Mouse (Mus musculus): ENCODE data around the gene Msi2.

The Msi2 gene

DNA sequence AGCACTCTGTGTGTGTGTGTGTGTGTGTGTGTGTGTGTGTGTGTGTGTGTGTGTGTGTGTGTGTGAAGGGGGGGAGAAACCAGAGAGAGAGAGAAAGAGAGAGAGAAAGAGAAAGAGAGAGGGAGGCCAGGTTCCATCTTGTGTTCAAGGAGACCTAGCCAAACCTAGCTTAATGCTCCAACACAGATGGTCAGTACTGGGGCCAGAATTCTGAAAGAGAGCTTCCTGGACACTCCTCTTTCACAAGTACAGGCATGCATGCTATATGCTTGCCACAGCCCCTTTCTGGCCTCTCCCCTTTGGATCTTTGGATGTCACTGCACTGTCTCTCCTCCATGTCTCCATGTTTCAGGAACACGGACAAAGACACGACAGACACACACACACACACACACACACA is 41.7 kb downstream of the Msi2 start:
- in situ Hi-C loops (cut with MboI, MseI): no loop called here

DNA sequence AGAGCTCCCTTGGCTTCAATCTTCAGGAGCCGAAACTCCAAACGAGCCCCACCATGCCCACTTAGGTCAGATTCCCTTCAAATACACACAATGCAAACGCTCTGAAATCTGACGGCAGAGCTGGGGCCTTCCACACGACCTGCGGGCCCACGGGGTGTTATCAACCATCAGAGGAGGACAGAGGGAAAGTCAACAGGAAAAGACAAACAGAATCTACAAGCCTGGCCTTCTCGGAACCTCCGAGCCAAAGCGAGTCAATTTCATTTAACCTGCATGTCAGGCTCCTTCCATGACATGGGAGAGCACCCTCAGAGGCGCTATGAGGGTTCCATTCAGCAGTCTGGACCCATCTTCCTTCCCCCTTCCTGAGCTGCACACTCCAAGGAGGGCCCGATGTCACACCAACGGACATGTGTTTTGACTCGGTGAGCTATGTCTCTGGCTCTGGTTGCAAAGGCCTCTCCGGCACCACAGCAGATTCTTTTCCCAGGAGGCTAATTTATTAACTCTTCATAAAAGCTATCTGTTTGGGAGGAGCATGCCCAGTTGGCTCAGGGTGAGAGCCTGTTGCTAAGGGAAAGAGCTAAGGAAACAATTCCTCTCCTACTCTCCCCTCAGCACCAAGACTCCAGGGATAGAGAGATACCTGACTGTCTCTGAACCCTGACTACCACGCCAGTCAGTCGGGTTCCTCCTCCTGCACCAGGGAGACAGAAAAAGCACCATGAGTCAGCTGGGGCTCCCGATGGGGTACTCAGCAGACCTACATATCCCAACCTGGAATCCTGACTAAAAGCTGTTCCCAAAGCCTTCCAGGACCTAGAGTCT is 42.6 kb downstream of the Msi2 start:
- in situ Hi-C loops (cut with MboI, MseI): no loop called here

DNA sequence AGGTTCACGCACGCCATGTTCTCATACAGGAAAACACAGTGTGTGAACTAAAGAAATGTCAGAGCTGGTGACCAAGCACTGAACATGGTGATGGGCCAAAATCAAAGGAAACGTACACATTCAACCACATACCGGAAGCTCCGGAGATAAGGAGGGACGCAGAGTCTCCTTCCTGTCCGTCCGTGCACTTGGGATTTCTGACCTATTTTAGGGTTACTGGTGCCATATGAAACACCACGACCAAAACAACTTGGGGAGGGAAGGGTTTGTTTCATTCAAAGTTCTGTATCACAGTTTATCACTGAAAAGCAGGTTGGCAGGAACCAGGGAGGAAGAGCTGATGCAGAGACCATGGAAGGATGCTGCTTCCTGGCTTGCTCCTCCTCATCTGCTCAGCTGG is 44.2 kb downstream of the Msi2 start:
- in situ Hi-C loops (cut with MboI, MseI): no loop called here

GRCm38 (mm10) chr11:88670925-88671324 is 47.4 kb downstream of the Msi2 start:
- in situ Hi-C loops (cut with MboI, MseI): no loop called here

DNA sequence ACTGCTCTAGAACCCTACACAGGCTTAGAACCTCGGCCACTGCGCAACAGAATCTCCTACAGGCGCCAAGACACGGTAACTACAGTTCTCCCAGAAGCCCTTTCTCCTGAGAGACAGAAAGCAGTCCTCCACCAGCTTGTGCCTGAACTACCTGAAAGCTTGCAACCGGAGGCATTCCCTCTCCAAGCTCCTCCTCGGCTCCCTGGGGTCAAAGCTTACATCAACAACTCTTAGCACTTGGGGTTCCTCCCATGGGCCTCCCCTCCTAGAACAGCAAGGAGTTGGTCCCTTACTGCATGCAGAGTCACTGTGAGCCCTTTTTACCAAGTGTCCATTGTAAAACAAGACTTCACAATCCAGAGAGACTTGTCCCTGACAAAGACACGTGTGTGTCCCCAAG is 49.2 kb downstream of the Msi2 start:
- in situ Hi-C loops (cut with MboI, MseI): loop anchor here (5.0 kb wide), 1 partner anchor 78 kb away; no protein-coding TSS in a partner anchor

GRCm38 (mm10) chr11:88668345-88668744 is 50.0 kb downstream of the Msi2 start:
- in situ Hi-C loops (cut with MboI, MseI): loop anchor here (5.0 kb wide), 1 partner anchor 79 kb away; no protein-coding TSS in a partner anchor

GRCm38 (mm10) chr11:88665799-88666198 is 52.5 kb downstream of the Msi2 start:
- in situ Hi-C loops (cut with MboI, MseI): loop anchor here (5.0 kb wide), 1 partner anchor 82 kb away; no protein-coding TSS in a partner anchor

DNA sequence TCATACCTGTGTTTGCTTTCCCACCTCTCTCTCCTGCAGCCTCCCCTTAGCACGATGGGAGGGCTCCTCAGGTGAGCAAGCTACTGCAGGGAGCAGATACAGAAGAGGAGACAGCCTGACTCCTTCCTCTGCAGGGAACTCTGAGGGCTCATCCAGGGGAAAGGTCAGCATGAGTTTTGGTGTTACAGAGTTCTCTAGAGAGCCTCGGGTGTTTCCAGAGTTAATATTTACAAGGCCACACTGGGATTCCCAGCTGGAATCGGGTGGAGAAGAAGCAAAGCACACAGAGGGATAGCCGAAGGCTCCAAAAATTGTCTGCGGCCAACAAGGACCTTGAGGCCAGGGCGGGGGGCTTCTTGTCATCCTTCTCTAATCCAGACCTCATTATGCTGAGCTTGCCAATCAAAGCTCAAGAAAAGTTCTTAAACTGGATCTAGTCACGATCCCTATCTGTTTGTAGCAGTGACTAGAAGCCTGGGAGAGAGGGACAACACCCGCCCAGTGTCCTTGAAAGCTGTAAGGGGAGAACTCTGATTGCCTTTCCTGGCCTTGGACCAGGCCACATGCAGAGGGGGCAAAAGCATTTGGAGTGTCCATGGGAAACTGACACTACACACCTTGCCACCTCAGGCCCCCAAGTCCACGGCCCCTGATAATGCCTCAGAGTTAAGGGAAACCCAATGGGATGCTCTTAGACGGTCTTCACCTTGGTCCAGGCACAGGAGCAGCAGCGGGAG is 56.7 kb downstream of the Msi2 start:
- in situ Hi-C loops (cut with MboI, MseI): no loop called here

DNA sequence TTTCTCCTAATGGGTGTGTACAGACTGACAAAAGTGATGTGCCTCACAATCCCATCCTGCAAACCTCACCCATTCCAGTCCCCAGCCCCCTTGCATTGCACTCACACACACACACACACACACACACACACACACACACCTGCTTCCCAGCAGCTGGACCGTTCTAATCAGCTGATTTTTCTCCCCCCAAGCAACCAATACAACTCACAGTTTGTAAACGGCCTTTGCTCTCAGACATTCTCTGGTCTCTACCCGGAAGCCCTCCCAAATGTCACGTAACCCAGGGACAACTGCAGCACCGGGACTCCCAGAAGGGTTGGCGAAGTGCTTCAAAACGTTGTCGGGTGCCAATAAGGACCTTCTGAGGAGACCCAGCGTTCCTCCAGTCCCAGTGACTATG is 57.9 kb downstream of the Msi2 start:
- in situ Hi-C loops (cut with MboI, MseI): no loop called here

DNA sequence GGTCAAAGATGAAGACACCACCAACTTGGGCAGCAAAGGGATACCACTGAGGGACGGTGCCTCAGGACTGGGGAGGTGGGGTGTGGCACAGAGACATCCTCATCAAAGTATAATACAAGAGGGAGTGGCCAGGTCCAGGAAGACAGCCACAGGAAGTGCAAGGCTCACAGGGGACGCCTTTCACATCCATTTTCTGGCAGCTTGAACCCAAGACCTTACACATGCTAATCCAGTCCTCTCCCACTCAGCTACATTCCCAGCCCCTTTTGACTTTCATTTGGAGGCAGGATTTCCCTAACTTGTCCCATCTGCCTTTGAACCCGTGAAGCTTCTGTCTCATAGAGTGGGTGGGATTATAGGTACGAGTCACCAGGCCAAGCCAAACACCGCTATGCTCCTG is 59.4 kb downstream of the Msi2 start:
- in situ Hi-C loops (cut with MboI, MseI): no loop called here

DNA sequence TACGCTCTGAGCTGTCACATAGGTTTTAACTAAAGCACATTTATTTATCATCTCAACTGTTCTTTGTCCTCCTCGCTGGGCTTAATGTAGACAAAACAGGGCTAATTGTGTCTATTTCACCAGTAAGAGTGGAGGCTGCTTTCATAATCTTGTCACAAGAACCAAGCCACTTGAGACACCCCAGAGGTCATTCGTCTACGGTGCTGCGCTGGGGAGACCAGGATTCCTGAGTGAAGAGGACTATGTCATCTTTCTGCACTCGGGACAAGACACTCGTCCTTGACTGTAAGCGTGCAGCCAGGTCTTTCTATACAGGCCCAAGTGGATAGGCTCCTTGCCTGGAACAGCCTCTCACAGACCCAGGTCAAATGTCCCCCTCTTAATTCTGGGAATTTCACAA is 62.5 kb downstream of the Msi2 start:
- in situ Hi-C loops (cut with MboI, MseI): no loop called here

GRCm38 (mm10) chr11:88655214-88655566 is 63.1 kb downstream of the Msi2 start:
- in situ Hi-C loops (cut with MboI, MseI): no loop called here

- in situ Hi-C loops (cut with MboI, MseI): no loop called here
Observed at GRCm38 (mm10) chr11:88654391-88655213, 63.7 kb downstream of the Msi2 start.

DNA sequence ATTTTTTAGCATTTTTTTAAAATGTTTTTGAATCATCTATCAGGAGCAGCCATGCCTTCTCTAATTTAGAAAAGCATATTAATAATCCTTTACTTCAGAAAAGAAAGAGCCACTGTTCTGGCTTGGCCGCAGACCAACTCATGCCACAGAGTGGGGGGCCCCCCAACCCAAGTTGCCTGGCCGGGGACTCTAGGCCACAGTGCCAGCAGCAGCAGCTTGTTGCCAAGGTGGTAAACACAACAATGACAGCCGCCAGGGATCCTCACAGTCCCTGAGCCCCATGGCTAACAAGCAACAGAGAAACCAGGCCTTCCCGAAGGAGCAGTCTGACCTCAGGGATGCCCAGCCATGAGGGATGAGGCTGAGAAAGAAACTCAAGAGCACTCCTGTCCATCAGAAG is 68.0 kb downstream of the Msi2 start:
- in situ Hi-C loops (cut with MboI, MseI): no loop called here

GRCm38 (mm10) chr11:88649009-88649408 is 69.3 kb downstream of the Msi2 start:
- in situ Hi-C loops (cut with MboI, MseI): no loop called here

DNA sequence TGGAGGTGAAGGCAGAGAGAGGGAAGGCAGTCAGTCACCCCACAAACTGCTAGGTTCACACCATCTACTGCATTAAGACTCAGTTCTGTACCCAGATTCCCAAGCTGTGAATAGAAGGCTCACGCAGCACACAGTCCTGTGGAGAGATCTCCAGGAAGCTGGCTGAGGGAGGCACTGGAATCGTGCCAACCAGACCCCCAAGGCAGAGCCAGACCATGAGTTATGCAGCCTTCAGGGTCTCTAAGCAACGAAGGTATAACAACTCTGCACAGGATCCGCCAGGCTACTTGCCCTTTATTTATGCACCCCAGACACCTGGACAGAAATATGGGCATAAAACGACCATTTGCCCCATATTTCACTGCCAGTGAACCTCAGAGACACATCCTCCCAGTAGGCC is 69.9 kb downstream of the Msi2 start:
- in situ Hi-C loops (cut with MboI, MseI): no loop called here

DNA sequence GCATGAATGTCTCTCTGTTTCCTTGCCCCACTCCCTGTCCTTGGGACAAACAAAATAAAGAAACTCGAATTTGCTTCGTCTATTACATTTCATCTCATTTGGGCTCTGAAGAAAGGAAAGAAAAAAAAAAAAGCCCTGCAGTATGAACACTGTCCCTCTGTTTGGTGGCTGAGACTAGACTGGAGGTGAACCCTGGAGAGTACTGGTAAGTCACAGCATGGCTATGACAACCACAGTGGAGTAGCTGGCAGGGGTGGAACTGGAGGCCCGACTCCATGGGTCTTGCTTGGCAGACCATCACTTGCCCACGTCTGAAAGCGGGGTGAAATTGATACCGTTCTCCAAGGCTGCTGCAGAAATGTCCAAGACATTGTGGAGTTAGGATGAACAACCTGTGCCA is 71.8 kb downstream of the Msi2 start:
- in situ Hi-C loops (cut with MboI, MseI): no loop called here

DNA sequence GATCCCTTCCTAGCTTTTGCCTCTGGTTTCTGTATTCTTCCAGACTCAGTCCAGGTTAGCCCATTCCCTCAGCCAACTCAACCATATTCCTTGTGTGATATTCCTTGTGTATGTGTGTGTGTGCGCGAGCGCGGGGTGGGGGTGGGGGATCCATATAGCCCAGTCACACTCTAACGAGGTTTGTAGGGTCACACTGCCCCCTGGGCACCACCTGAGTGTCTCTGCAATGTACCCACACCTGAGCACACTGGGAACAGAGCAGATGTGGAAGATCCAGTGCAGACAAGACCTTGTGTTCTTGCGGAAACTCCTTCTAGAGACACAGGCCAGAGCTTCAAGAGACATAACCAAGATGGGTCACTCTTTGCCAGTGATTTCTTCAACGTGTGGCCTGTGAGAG is 72.5 kb downstream of the Msi2 start:
- in situ Hi-C loops (cut with MboI, MseI): no loop called here

DNA sequence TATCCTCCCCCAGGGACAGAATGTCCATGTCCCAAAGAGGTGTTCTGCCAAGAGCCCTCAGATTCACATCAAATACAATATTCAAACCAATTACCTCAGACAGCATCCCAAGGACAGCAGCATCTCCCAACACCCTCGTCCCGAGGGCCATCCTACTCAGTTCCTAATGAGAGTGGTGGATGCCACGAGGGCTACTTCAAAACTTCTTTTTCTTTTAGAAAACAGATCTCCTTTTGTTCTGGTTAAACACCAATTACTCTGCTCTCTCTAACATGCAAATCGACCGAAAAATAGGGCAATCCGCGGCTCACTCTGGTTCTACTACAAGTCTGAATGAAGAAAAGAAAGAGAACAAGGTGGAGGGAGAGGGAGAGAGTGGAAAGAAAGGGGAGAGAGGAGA is 73.6 kb downstream of the Msi2 start:
- in situ Hi-C loops (cut with MboI, MseI): no loop called here

DNA sequence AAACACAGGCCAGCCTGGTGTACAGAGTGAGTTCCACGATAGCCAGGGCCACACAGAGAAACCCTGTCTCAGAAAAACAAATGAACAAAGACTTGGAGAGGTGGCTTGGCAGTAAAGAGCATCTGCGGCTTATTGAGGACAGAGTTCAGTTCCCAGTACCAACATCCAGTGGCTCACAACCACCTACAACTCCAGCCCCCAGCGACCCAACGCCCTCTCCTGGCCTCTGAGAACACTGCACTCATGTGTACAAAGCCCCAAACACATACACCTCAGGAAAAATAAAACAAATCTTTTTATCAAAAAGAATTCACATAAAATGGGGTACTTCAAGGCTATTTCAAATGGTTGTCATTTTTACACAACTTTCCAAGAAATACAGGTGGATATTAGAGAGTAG is 78.5 kb downstream of the Msi2 start:
- in situ Hi-C loops (cut with MboI, MseI): no loop called here

DNA sequence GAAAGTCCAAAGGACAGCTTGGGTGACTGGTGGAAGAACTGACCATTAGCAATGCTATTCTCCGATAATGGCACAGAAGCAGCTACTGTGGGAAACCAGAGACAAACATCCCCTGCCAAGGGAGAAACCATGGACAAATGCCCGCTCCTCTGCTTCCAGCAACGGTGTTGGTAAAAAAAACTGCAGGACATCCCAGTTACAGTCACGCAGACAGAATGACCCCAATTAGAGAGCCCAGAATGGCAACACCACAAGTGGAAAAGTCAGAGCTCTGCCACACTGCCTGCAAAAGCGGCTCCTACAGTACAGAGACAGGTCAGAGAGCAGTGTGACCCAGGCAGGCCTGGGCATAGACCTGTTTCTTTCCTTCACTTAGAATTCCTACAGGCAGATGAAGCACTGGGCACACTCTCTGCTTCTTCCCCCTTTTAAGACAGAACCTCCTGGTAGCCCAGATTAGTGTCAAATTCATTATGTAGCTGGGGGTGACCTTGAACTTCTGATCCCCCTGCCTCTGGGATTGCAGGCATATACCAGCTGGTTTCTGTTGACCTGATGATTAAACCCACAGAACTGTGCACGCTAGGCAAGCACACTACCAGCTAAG is 79.3 kb downstream of the Msi2 start:
- in situ Hi-C loops (cut with MboI, MseI): no loop called here

DNA sequence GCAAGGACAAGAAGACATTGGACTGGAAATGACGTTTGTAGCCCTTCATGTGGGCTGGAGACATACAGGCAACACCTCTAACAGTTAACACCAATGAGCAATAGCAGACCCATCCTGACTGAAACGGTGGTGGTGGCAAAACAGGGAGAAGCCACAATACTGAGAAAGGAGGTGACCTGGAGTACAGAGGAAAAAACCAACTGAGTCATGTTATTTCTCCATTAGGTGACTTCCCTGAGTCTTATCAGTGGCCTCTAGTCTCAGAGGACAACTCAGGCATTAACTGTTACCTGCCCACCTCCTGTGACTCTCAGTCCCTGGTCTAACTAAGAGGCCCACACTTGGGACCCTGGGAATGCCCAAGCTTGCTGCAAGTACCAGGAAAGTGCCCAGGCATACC is 80.1 kb downstream of the Msi2 start:
- in situ Hi-C loops (cut with MboI, MseI): no loop called here
